Mouse (Mus musculus) thymus, postnatal 25 days (tissue): ENCODE results near the gene Dlk1.
A peak's percentile ranks its signal among the peaks of the same experiment; 100 is the strongest.
"Not testable (repeated sequence)": the region's sequence is repeated elsewhere in the genome, so short reads cannot be mapped to it uniquely, and the experiment has no call there.

ENCODE experiments used
- DNase-seq: peaks from one replicate; pipeline ENCODE4 v3.0.0; 2022

The Dlk1 gene

GRCm38 (mm10) chr12:109439974-109440373, 12.6 kb upstream of the Dlk1 start:
- DNase-seq: no peak

- DNase-seq: no peak
These were observed 11.3 kb upstream of the Dlk1 start for GRCm38 (mm10) chr12:109441366-109441765.

GRCm38 (mm10) chr12:109442115-109442514, 10.5 kb upstream of the Dlk1 start:
- no peak for DNase-seq

- no peak for DNase-seq
These were observed 9.3 kb upstream of the Dlk1 start for GRCm38 (mm10) chr12:109443276-109443675.

- no peak for DNase-seq
These were observed 7.6 kb upstream of the Dlk1 start for GRCm38 (mm10) chr12:109444999-109445398.

- no peak for DNase-seq
These were observed 7.0 kb upstream of the Dlk1 start for GRCm38 (mm10) chr12:109445499-109446235.

GRCm38 (mm10) chr12:109446236-109446941, 6.2 kb upstream of the Dlk1 start:
- DNase-seq: no peak

- no peak for DNase-seq
These were observed 2.9 kb upstream of the Dlk1 start for GRCm38 (mm10) chr12:109449421-109450411.

- DNase-seq: no peak
These were observed 708 bp downstream of the Dlk1 start for GRCm38 (mm10) chr12:109453065-109453997.

- no peak for DNase-seq
These were observed 1.5 kb downstream of the Dlk1 start for GRCm38 (mm10) chr12:109454137-109454536.

GRCm38 (mm10) chr12:109456531-109457202, 4.0 kb downstream of the Dlk1 start:
- DNase-seq: no peak

- no peak for DNase-seq
These were observed 5.2 kb downstream of the Dlk1 start for GRCm38 (mm10) chr12:109457836-109458235.

- no peak for DNase-seq
These were observed 6.3 kb downstream of the Dlk1 start for GRCm38 (mm10) chr12:109458896-109459295.

GRCm38 (mm10) chr12:109459481-109460401, 7.1 kb downstream of the Dlk1 start:
- DNase-seq: peak; percentile 47

GRCm38 (mm10) chr12:109462594-109462993, 10.0 kb downstream of the Dlk1 start:
- no peak for DNase-seq

GRCm38 (mm10) chr12:109467417-109467816, 14.8 kb downstream of the Dlk1 start:
- not testable (repeated sequence) for DNase-seq

GRCm38 (mm10) chr12:109469793-109470192, 17.2 kb downstream of the Dlk1 start:
- no peak for DNase-seq

- DNase-seq: no peak
These were observed 20.0 kb downstream of the Dlk1 start for GRCm38 (mm10) chr12:109472627-109473026.

- DNase-seq: no peak
These were observed 21.0 kb downstream of the Dlk1 start for GRCm38 (mm10) chr12:109473575-109473976.

- DNase-seq: no peak
These were observed 21.6 kb downstream of the Dlk1 start for GRCm38 (mm10) chr12:109474187-109474606.
